Mouse (Mus musculus): Measurements from ENCODE around the gene Ucn. TPM values are rescaled to one million over a fixed set of nuclear protein-coding genes. Genes with fewer than 3 reads are reported as not detected.

The Ucn gene
- polyA plus RNA-seq, 1 experiment = not detected

- TF ChIP-seq CTCF (conservative IDR thresholded peaks at IDR 0.05; ENCODE audit: insufficient read depth, insufficient read length, low read depth, low read length) (no peak), POLR2A (IDR thresholded peaks at IDR 0.05; ENCODE audit: low read depth, low read length) (no peak)
- H3K27ac ChIP-seq (ENCODE audit: insufficient read depth, low read depth, low read length) = no peak overlapping the region
- no peak for DNase-seq
- no peaks in the 10 kb centered on the region for H3K4me1 ChIP-seq (ENCODE audit: control insufficient read depth, insufficient read depth, low read length)
- H3K4me3 ChIP-seq (ENCODE audit: insufficient read depth, low read depth, low read length) = no peak overlapping the region
- no peaks in the 10 kb centered on the region; the same call in 1 of the 2 replicates for H3K36me3 ChIP-seq (ENCODE audit: control insufficient read depth, insufficient read depth, low read length)
- H3K27me3 ChIP-seq (replicated peaks; ENCODE audit: control insufficient read depth, insufficient read depth, low read length) = no peaks in the 10 kb centered on the region
- WGBS = 1% methylated on average over 13 of the region's 13 CpGs
Observed at GRCm38 (mm10) chr5:31137658-31138057, 971 bp downstream of the Ucn start.

DNA sequence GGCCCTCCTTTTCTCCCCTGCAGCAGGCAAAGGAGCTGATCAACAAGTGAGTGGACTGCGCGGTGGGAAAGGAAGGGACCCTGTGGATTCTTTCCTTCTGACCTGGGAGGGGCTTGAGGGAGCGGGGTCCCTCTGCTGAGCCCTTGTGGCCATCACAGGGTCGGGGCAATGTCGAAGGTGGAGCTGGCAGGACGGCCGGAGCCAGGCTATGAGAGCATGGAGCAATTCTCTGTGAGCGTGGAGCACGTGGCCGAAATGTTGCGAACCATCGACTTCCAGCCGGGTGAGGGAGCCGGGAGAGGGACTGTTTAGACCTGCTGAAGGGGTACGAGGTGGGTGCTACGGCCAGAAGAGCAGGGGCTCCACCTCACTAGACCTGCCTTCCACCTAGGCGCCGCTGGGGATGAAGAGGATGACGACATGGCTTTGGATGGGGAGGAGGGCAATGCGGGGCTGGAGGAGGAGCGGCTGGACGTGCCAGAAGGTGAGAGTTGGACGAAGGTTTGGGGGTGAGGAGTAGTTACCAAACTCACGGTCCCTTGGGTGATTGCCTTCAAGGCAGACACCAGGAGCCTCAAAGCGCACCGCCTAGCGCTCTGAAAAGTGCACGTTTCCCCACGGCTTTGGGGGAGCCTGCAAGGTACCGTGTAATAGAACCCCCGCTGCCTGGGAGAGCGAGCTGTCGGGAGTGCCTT lies 1.8 kb downstream of the Ucn start:
- TF ChIP-seq POLR2A (IDR thresholded peaks at IDR 0.05; ENCODE audit: low read depth, low read length) = no peak
- TF ChIP-seq CTCF (conservative IDR thresholded peaks at IDR 0.05; ENCODE audit: insufficient read depth, insufficient read length, low read depth, low read length) = no peak
- H3K4me1 ChIP-seq (ENCODE audit: control insufficient read depth, insufficient read depth, low read length) = no peaks in the 10 kb centered on the region
- no peak overlapping the region for H3K27ac ChIP-seq (ENCODE audit: insufficient read depth, low read depth, low read length)
- H3K27me3 ChIP-seq (replicated peaks; ENCODE audit: control insufficient read depth, insufficient read depth, low read length) = no peaks in the 10 kb centered on the region
- H3K36me3 ChIP-seq (ENCODE audit: control insufficient read depth, insufficient read depth, low read length) = no peaks in the 10 kb centered on the region; the same call in 1 of the 2 replicates
- no peak for DNase-seq
- no peak overlapping the region for H3K4me3 ChIP-seq (ENCODE audit: insufficient read depth, low read depth, low read length)
- WGBS = 1% methylated on average over 33 of the region's 33 CpGs

- Histone ChIP-seq H3K36me3 (ENCODE audit: control insufficient read depth, insufficient read depth, low read length) (no peaks in the 10 kb centered on the region), H3K27me3 (replicated peaks; ENCODE audit: control insufficient read depth, insufficient read depth, low read length) (no peaks in the 10 kb centered on the region), H3K4me3 (ENCODE audit: insufficient read depth, low read depth, low read length) (no peak overlapping the region), H3K27ac (ENCODE audit: insufficient read depth, low read depth, low read length) (no peak overlapping the region), H3K4me1 (ENCODE audit: control insufficient read depth, insufficient read depth, low read length) (no peaks in the 10 kb centered on the region)
- TF ChIP-seq POLR2A (IDR thresholded peaks at IDR 0.05; ENCODE audit: low read depth, low read length) (no peak), CTCF (conservative IDR thresholded peaks at IDR 0.05; ENCODE audit: insufficient read depth, insufficient read length, low read depth, low read length) (no peak)
- WGBS = 41% methylated on average over 5 of the region's 5 CpGs
- no peak for DNase-seq
Observed at GRCm38 (mm10) chr5:31126050-31126449, 12.6 kb downstream of the Ucn start.

DNA sequence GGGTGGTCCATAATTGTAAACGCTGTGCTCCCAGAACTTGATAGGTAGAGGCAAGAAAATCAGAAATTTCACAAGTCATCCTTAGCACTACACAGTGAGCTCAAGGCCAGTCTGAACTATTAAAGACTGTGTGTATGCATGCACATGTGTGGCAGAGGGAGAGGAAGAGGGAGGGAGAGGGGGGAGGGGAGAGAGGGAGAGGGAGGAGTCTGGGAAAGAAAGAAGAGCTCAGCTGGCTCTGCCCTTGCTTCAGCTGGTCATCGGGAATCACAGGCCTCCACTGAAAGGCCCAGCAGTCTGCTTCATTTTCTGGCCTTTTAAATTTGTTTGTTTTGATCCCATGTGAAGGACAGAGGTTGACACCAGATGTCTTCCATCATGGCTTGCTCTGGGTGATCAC lies 15.1 kb downstream of the Ucn start:
- Histone ChIP-seq H3K27me3 (replicated peaks; ENCODE audit: control insufficient read depth, insufficient read depth, low read length) (no peaks in the 10 kb centered on the region), H3K27ac (ENCODE audit: insufficient read depth, low read depth, low read length) (no peak overlapping the region), H3K4me1 (ENCODE audit: control insufficient read depth, insufficient read depth, low read length) (no peaks in the 10 kb centered on the region), H3K4me3 (ENCODE audit: insufficient read depth, low read depth, low read length) (no peak overlapping the region), H3K36me3 (ENCODE audit: control insufficient read depth, insufficient read depth, low read length) (no peaks in the 10 kb centered on the region)
- no peak for DNase-seq
- WGBS = 40% methylated on average over 2 of the region's 2 CpGs
- TF ChIP-seq POLR2A (IDR thresholded peaks at IDR 0.05; ENCODE audit: low read depth, low read length) (no peak), CTCF (conservative IDR thresholded peaks at IDR 0.05; ENCODE audit: insufficient read depth, insufficient read length, low read depth, low read length) (no peak)

GRCm38 (mm10) chr5:31121111-31121510 lies 17.5 kb downstream of the Ucn start:
- Histone ChIP-seq H3K27ac (ENCODE audit: insufficient read depth, low read depth, low read length) (no peak overlapping the region), H3K4me3 (ENCODE audit: insufficient read depth, low read depth, low read length) (no peak overlapping the region), H3K36me3 (ENCODE audit: control insufficient read depth, insufficient read depth, low read length) (no peaks in the 10 kb centered on the region), H3K4me1 (ENCODE audit: control insufficient read depth, insufficient read depth, low read length) (no peaks in the 10 kb centered on the region), H3K27me3 (replicated peaks; ENCODE audit: control insufficient read depth, insufficient read depth, low read length) (no peaks in the 10 kb centered on the region)
- 76% methylated on average over 8 of the region's 8 CpGs for WGBS
- DNase-seq = no peak
- TF ChIP-seq POLR2A (IDR thresholded peaks at IDR 0.05; ENCODE audit: low read depth, low read length) (no peak), CTCF (conservative IDR thresholded peaks at IDR 0.05; ENCODE audit: insufficient read depth, insufficient read length, low read depth, low read length) (no peak)

GRCm38 (mm10) chr5:31116912-31117311 lies 21.7 kb downstream of the Ucn start:
- Histone ChIP-seq H3K4me3 (ENCODE audit: insufficient read depth, low read depth, low read length) (no peak overlapping the region), H3K27ac (ENCODE audit: insufficient read depth, low read depth, low read length) (no peak overlapping the region), H3K27me3 (replicated peaks; ENCODE audit: control insufficient read depth, insufficient read depth, low read length) (no peaks in the 10 kb centered on the region), H3K36me3 (ENCODE audit: control insufficient read depth, insufficient read depth, low read length) (no peaks in the 10 kb centered on the region), H3K4me1 (ENCODE audit: control insufficient read depth, insufficient read depth, low read length) (no peaks in the 10 kb centered on the region)
- 26% methylated on average over 10 of the region's 10 CpGs for WGBS
- TF ChIP-seq CTCF (conservative IDR thresholded peaks at IDR 0.05; ENCODE audit: insufficient read depth, insufficient read length, low read depth, low read length) = no peak
- no peak for TF ChIP-seq POLR2A (IDR thresholded peaks at IDR 0.05; ENCODE audit: low read depth, low read length)
- DNase-seq = no peak

DNA sequence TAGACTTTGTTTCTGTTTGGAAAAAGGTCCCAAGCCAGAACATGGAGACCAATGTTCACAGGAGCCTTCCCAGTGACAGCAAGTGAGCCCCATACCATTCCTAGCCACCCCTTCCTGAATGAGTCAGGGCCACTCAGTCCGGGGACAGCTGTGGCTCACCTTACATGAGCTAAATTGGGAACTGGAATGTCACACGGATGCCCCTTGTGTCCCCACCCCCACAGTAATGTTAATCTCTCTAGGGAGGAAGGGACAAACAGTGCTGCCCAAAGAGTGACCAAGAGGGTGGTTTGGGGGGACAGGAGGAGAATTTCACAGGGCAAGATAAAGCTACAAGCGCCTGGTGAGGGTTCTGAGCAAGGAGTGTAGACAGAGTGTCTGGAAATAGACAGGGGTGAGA lies 22.3 kb downstream of the Ucn start, which contains the start of gene Trim54:
TSS of gene Trim54 (plus strand) at position 359 of the 400 bp plus-strand sequence.
- Histone ChIP-seq H3K27me3 (replicated peaks; ENCODE audit: control insufficient read depth, insufficient read depth, low read length) (no peaks in the 10 kb centered on the region), H3K27ac (ENCODE audit: insufficient read depth, low read depth, low read length) (no peak within 1 kb of the TSS), H3K36me3 (ENCODE audit: control insufficient read depth, insufficient read depth, low read length) (no peaks in the 10 kb centered on the region), H3K4me1 (ENCODE audit: control insufficient read depth, insufficient read depth, low read length) (no peaks in the 10 kb centered on the region), H3K4me3 (ENCODE audit: insufficient read depth, low read depth, low read length) (no peak within 1 kb of the TSS)
- TF ChIP-seq POLR2A (IDR thresholded peaks at IDR 0.05; ENCODE audit: low read depth, low read length) (no peak), CTCF (conservative IDR thresholded peaks at IDR 0.05; ENCODE audit: insufficient read depth, insufficient read length, low read depth, low read length) (no peak)
- DNase-seq = no peak
- 24% methylated on average over 3 of the region's 3 CpGs for WGBS

Measured in kidney, adult 2 months (tissue).